Mouse (Mus musculus) neutrophil, adult 5-6 weeks (primary cell): ENCODE measurements at regions not wholly inside any gene's neighbourhood (a gene's known extent, or its start where the extent isn't known, plus 50 kb on each side); places are given as distances from the start of the nearest gene placed in this dataset.

Experiments used
- ATAC-seq: fragments of 151-379, 151-347 bp; 2 replicates; pipeline ENCODE4 v1.8.0; 2017; ENCODE audit warnings: mild to moderate bottlenecking, moderate TSS enrichment; ENCODE audit not compliant: insufficient number of reproducible peaks, poor library complexity, low FRiP score, severe bottlenecking; ENCODE audit errors: extremely low read depth

DNA sequence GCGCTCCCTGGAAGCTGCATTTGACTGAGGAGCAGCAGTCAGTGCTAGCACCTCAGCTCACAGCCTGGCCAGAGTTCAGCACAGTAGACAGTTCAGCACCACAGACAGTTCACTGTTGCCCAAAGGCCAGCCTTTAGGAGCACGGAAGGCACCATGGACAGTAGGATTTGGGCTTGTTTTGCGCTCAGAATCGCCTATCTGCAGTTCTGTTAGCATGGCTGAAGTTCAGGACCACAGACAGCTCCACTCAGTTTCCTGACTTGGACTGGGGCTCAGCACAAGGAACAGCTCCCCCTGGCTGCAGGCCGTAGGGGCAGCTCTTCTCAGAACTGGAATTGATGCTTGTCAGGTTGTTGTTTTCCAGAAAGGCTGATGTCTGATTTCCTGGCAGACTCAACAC lies 313.6 kb downstream of the Tcerg1l start:
- no peak for ATAC-seq

DNA sequence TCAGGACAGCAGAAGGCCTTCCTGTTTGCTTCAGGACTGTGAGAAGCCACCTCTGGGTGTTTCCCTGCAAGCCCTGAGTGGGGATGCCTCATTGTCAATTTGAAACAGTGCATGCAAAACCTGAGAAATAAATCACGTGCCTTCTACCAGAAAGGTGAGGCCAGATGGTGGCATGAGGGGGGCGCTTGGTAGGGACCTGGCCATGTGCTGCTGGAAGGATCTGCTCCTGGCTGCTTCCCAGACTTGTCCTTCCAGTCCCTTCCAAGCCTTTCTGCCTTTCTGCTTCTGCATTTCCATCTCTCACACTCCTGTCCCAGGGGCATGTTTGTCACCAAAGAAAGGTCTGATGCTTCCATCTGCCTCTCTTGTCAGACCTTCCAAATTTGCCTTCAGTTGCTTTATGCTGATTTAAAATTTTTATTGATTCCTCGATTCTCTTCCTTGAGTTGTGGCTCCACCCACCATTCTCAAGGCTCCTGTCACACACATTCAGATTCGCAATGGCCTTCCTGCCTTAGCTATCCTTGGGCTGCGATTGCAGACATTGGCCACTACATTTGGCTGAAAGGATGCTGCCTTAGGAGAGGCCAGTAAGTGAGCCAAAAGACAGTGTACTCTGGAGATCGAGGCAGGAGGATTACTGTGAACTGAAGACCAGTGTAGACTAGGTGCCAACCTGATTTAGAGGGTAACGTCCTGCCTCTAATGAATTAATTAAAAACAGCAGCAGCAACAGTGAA lies 289.9 kb downstream of the Tcerg1l start:
- no peak for ATAC-seq

DNA sequence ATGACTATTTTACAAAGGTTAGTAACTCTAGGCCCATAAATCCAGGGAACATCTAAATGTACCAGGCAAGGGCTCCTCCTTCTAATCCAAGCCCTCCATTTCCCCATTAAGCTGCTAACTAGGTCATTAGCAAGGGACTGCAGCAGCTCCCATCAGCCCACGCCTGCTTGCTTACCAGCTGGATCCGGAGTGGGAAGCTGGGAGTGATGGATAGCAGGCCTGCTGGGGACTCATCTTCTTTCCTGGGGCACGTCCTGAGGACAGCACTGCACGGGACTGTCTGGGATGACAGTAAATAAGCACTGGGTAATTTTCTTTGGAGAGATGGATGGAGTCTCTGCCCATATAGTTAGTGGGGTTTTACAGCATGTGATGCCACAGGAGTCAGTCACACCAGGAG lies 276.0 kb downstream of the Tcerg1l start:
- no peak for ATAC-seq

DNA sequence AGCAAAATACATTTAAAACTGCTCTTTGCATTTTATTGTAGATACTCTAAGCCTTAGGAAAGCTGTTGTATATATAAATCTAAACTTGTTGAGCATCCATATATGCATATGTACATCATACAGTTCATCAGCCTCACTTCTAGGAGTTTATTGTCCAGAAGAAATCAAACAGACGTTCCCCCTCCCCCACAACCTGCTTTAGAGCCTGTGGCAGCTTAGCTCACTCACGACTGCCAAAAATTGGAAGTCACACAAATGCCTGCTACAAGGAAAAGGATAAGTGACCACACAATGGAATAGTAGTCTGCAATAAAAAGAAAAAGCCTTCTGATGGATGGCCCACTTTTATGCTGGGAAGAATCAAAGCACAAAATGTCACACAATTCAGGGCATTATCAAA lies 267.8 kb downstream of the Tcerg1l start:
- ATAC-seq: no peak

DNA sequence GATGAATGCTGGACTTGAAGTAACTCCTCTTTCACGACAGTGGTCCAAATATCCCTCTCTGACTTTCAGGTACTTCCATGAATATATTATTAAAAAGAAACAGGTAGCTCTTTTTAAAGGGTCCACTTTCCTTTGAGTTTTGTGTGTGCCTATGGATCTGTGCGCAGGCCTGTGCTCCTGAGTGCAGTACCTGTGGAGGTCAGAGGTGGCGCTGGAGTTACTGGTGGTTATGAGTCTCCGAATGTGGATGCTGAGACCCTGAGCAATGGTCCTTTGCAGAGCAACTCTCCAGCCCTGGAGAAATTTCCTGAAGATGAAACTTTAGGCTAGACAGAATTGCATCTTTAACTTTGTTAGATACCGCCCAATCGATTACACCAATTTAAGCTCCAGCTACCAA lies 264.1 kb downstream of the Tcerg1l start:
- ATAC-seq: no peak

DNA sequence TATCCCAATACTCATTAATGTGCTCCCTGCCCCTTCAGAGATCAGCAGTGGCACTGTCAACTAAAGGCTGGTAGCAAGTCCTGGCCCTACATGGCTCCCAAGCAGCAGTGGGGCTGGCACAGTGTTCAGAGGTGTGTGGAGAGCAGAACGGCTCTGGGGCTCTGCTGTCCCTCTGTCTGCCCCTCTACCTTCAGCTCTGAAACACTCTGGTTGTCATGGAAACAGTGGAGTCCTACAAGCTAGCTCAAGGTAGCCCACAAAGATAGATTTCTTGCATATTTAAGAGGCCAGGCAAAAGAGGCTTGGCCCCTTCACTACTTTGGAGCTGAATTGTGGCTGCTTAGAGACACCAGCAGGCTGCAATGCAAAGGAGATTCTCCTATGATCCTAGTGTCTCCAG lies 259.6 kb downstream of the Tcerg1l start:
- ATAC-seq: no peak

DNA sequence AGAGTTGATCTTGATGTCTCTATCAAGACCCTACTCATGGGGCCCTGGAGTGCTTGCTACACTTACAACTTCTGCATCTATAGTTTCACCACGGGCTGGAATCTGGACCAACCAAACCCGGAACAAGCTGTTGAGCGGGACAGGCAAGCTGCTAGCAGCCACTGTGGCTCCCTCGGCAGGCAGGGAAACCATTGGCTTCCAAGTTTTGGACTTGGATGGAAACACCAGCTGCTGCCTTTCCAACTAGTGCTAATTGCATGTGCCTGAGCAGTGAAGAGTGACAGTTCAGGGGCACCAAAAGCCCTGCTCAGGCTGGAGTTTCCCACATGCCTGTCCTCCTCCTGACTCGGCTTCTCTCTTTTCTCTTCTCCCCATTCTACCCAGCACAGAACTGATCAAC lies 257.8 kb downstream of the Tcerg1l start:
- ATAC-seq: no peak

DNA sequence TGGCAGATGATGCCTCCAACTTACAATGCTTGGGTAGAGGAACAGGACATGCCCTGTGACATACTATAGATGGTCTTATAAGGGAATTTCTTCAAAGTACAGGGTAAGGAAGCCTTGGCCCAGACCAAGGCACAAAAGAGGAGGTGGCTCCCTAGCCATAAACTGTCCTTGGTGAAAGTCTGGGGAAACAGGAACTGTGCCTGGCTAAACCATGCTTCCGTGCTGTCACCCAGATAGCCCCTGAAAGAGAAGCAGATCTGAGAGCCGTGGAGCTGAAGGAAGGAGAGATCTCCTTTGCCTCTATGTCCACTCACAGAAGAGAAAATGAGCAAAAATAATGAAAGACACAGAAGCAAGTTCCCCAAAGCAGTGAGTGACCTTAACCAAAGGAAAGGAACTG lies 248.0 kb downstream of the Tcerg1l start:
- no peak for ATAC-seq

DNA sequence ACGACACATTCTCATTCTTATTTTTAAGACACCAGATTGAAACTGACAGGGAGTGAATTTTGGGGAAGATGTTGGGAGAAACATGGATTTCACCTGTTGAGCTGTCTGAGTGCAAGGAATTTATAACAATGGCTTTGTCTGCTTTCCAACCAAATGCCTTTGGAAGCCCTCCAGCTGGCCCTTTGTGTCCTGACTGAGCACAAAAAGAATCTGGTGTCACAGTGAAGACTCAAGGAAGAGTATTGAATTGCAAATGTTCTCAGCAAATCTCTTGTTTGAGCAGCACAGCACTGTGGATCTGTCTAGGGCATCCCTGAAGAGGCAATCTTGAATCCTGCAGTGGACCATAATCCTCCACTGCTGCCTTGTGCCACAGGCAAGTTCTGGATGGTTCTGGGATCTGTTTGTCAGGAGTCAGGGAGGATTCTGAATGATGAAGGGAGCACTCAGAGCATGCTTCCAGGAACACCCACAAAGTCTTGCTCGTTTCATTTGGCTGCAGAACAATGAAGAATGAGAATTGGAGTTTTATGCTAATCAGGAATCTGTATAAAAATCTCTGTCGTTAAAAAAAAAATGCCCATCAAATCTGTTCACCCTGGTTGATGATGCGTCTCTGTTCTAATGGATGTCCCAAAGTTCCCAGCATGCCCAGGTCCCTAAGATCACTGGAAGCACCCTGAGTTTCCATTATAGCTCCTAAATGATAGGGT lies 243.9 kb downstream of the Tcerg1l start:
- ATAC-seq: no peak
